Mouse (Mus musculus) olfactory bulb, adult 2 months (tissue): ENCODE data around the gene Tyrp1.

Experiments used
- CTCF ChIP-seq: fragments of 200-500 bp; IDR thresholded peaks from 2 replicates; pipeline ENCODE4 v1.5.1; 2012; ENCODE audit warnings: low read depth, mild to moderate bottlenecking, low read length, moderate library complexity; ENCODE audit not compliant: insufficient read depth
- POLR2A ChIP-seq: fragments of 200-500 bp; IDR thresholded peaks from 2 replicates; pipeline ENCODE4 v1.6.1; 2012; ENCODE audit warnings: mild to moderate bottlenecking, low read depth, low read length, moderate library complexity; ENCODE audit not compliant: insufficient read depth

DNA sequence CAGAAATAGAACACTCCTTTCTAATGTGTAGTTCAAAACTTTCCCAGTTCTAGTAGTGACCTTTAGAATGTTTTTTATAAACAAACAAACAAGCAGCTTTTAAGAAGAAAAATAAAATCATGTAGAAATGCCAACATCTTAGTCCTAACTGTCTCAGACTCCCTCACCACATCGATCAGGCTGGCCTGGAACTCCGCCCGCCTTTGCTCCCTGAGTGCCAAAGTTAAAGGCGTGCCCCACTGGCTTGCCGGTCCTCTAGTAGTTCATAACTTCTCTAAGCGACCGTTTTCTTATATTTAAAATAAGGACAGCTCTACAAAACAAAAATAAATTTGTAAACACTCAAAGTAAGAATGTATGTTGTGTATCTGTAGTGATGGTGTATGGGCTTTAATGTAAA lies 30.0 kb downstream of the Tyrp1 start:
- TF ChIP-seq POLR2A: no peak
- no peak for TF ChIP-seq CTCF
